Mouse (Mus musculus) heart, postnatal 25 days (tissue): ENCODE results near the gene Shld1. TPM values are rescaled to one million over a fixed set of nuclear protein-coding genes. Genes with fewer than 3 reads are reported as not detected.
A peak's percentile ranks its signal among the peaks of the same experiment; 100 is the strongest.

ENCODE experiments used
- DNase-seq: peaks from one replicate; pipeline ENCODE4 v3.0.0; 2022; ENCODE audit warnings: low spot score
- intact Hi-C: fragments of 180-260 bp; cut with DNase I; formaldehyde crosslinking; loops from one replicate; pipeline ENCODE4 v1.15.1; 2025
- total RNA-seq, 2 experiments: library from RNA; stranded (reverse); gene quantifications; 2 replicates each; pipeline ENCODE4 v1.2.3; 2021

The Shld1 gene
- total RNA-seq, 2 experiments from 2014 or later = 41.5 to 55.2 TPM

- DNase-seq = peak; percentile 48
- intact Hi-C loops = loop anchor here (2.0 to 10.0 kb wide), 3 partner anchors 47 to 125 kb away; partner anchors contain the start of genes Mcm8 and Trmt6
Measured at GRCm38 (mm10) chr2:132689569-132690231, 3.0 kb downstream of the Shld1 start.

GRCm38 (mm10) chr2:132691731-132692130, 5.0 kb downstream of the Shld1 start:
- intact Hi-C loops = loop anchor here (2.0 kb wide), 1 partner anchor 113 kb away; no protein-coding TSS in a partner anchor
- no peak for DNase-seq

GRCm38 (mm10) chr2:132692320-132692719, 5.6 kb downstream of the Shld1 start:
- intact Hi-C loops = no loop called here
- no peak for DNase-seq

GRCm38 (mm10) chr2:132693980-132694379, 7.2 kb downstream of the Shld1 start:
- DNase-seq = no peak
- intact Hi-C loops = no loop called here

GRCm38 (mm10) chr2:132695358-132696093, 8.8 kb downstream of the Shld1 start:
- intact Hi-C loops = no loop called here
- no peak for DNase-seq

- intact Hi-C loops = no loop called here
- no peak for DNase-seq
Measured at GRCm38 (mm10) chr2:132696519-132696918, 9.8 kb downstream of the Shld1 start.

GRCm38 (mm10) chr2:132697256-132697655, 10.5 kb downstream of the Shld1 start:
- intact Hi-C loops = no loop called here

GRCm38 (mm10) chr2:132697695-132698094, 11.0 kb downstream of the Shld1 start:
- no peak for DNase-seq
- intact Hi-C loops = no loop called here

More at GRCm38 (mm10) chr2:132697256-132697655, 10.5 kb downstream of the Shld1 start:
- DNase-seq = no peak

- DNase-seq = no peak
- intact Hi-C loops = no loop called here
Measured at GRCm38 (mm10) chr2:132698420-132698819, 11.7 kb downstream of the Shld1 start.

- DNase-seq = no peak
- intact Hi-C loops = loop anchor here (1.0 to 10.0 kb wide), 2 partner anchors 185 to 204 kb away; no protein-coding TSS in a partner anchor
Measured at GRCm38 (mm10) chr2:132700921-132701320, 14.2 kb downstream of the Shld1 start.

- intact Hi-C loops = loop anchor here (1.0 to 10.0 kb wide), 2 partner anchors 185 to 203 kb away; no protein-coding TSS in a partner anchor
- DNase-seq = no peak
Measured at GRCm38 (mm10) chr2:132701451-132701886, 14.7 kb downstream of the Shld1 start.

GRCm38 (mm10) chr2:132705251-132705992, 18.7 kb downstream of the Shld1 start:
- intact Hi-C loops = loop anchor here (10.0 kb wide), 1 partner anchor 199 kb away; no protein-coding TSS in a partner anchor
- no peak for DNase-seq

- DNase-seq = no peak
- intact Hi-C loops = loop anchor here (10.0 kb wide), 1 partner anchor 198 kb away; no protein-coding TSS in a partner anchor
Measured at GRCm38 (mm10) chr2:132706309-132706708, 19.6 kb downstream of the Shld1 start.

GRCm38 (mm10) chr2:132710488-132710887, 23.8 kb downstream of the Shld1 start:
- intact Hi-C loops = no loop called here
- DNase-seq = no peak

GRCm38 (mm10) chr2:132712061-132712460, 25.3 kb downstream of the Shld1 start:
- DNase-seq = no peak
- intact Hi-C loops = no loop called here

- intact Hi-C loops = no loop called here
- no peak for DNase-seq
Measured at GRCm38 (mm10) chr2:132714522-132714921, 27.8 kb downstream of the Shld1 start.

GRCm38 (mm10) chr2:132714946-132715345, 28.2 kb downstream of the Shld1 start:
- no peak for DNase-seq
- intact Hi-C loops = loop anchor here (5.0 kb wide), 1 partner anchor 198 kb away; no protein-coding TSS in a partner anchor

GRCm38 (mm10) chr2:132715421-132716070, 28.8 kb downstream of the Shld1 start:
- no peak for DNase-seq
- intact Hi-C loops = loop anchor here (5.0 kb wide), 1 partner anchor 198 kb away; no protein-coding TSS in a partner anchor

- DNase-seq = no peak
- intact Hi-C loops = loop anchor here (5.0 kb wide), 1 partner anchor 199 kb away; no protein-coding TSS in a partner anchor
Measured at GRCm38 (mm10) chr2:132716154-132716553, 29.4 kb downstream of the Shld1 start.
